Mouse (Mus musculus): ENCODE measurements around the gene Tmem44.
"Not testable (repeated sequence)": the region's sequence is repeated elsewhere in the genome, so short reads cannot be mapped to it uniquely, and the experiment has no call there.

Tmem44 gene

DNA sequence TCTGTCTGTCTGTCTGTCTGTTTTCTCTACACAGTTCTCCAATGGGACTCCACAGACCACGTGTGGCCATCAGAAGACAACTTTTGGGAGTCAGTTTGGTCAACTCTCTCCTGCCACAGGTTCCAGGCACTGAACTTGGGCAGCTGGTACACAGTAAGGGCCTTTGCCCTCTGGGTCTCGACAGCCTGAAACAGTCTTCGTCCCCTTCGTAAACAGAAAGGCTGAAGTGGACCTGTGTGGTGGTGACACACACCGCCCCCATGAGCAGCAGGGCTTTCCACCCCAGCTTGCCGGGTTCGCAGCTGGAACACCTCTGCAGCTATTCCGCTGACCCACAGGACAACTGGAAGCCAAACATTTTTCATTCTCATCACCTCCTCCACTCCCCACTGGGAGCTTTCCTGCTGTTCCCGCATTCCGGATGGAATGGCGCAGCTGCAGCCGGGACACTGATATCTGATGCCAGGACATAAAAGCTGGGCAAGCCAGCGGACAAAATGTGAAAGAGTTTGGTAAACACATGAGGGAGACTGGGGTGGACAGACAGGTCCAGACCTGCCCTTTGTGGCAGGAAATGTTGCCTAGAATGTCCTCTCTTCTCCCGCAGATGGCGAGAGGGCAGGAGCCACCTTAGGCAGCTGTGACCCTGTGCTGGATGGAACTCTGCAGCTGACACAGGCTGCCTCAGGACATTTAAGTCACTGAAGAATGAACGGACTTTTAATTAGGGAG, 51.4 kb downstream of the Tmem44 start:
- DNase-seq (ENCODE audit: low spot score in 2 of 2) = no peak

- DNase-seq (ENCODE audit: low spot score in 2 of 2) = no peak
Measured at GRCm38 (mm10) chr16:30497307-30497706, 53.3 kb downstream of the Tmem44 start.

DNA sequence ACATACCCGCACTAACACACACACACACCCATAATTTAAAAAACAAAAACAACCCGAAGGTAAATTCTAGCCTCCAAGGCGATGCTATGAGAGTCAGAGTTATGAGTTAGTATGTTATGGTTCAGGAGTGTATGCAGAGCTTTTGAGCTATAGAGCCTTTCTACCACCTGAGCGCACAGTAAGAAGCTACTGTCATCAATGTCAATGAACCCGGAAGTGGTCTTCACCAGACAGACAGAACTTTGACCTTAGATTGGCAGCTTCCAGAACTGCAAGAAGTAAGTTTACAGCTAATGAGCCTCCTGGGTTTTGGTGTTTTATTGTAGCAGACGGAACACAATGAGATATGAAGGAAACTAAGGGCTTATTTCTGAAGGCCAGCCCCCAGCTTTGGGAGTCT, 55.8 kb downstream of the Tmem44 start:
- no peak for DNase-seq (ENCODE audit: low spot score in 2 of 2)

GRCm38 (mm10) chr16:30491742-30492141, 58.9 kb downstream of the Tmem44 start:
- DNase-seq (ENCODE audit: low spot score in 2 of 2) = no peak

- DNase-seq (ENCODE audit: low spot score in 2 of 2) = no peak
Measured at GRCm38 (mm10) chr16:30490791-30491190, 59.9 kb downstream of the Tmem44 start.

- no peak for DNase-seq (ENCODE audit: low spot score in 2 of 2)
Measured at GRCm38 (mm10) chr16:30490316-30490715, 60.3 kb downstream of the Tmem44 start.

DNA sequence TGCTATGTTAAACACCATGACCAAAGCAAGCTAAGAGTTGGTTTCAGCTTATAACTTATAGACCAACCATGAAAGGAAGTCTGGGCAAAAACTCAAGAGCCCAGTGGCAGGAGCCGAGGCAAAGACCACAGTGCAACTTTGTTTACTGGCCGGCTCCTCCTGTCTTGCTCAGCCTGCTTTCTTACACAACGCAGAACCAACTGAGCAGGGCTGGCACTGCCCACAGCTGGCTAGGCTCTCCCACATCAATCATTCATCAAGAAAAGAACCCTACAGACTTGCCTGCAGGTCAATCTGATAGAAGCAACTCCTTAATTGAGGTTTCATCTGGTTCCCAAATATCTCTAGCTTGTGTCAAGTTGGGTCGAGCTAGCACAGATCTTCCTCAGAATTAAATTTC, 61.0 kb downstream of the Tmem44 start:
- no peak for DNase-seq (ENCODE audit: low spot score in 2 of 2)

DNA sequence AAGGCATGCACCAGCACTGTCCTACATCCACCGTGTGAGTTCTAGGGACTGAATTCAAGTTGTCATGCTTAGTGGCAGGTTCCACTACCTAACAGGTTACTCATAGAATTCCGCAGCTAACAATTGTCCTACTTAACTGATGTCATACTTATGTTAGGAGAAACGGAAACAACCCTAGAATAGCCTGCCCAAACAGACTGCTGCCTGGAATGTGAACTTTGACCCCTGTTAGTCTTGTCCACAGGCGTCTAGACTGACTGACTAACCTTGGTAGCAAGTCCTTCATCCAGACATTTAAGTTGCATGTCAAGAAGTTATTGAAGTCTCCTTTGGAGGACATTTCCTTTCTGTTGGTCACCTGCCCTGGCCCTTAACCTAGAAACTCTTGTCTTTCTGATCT, 64.1 kb downstream of the Tmem44 start:
- no peak for DNase-seq (ENCODE audit: low spot score in 2 of 2)

- no peak for DNase-seq (ENCODE audit: low spot score in 2 of 2)
Measured at GRCm38 (mm10) chr16:30477791-30478190, 72.9 kb downstream of the Tmem44 start.

DNA sequence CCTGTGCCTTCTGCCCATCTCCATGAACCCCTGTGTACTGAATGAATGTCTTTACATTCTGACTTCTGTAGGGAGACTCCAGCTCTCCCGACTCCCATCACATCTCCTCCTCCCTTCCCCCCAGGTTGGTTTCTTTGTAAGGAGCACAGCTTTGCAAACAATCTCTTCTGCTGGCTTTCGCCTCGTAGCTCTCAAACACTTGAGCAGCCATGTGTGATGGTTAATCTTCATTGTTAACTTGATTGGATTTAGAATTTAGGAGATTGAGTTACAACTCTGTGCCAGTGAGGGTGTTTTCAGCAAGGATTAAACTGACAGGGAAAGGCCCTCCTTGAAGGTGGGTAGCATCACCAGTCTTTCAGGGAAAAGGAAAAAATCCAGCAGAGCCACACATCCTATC, 73.6 kb downstream of the Tmem44 start:
- DNase-seq (ENCODE audit: low spot score in 2 of 2) = no peak

DNA sequence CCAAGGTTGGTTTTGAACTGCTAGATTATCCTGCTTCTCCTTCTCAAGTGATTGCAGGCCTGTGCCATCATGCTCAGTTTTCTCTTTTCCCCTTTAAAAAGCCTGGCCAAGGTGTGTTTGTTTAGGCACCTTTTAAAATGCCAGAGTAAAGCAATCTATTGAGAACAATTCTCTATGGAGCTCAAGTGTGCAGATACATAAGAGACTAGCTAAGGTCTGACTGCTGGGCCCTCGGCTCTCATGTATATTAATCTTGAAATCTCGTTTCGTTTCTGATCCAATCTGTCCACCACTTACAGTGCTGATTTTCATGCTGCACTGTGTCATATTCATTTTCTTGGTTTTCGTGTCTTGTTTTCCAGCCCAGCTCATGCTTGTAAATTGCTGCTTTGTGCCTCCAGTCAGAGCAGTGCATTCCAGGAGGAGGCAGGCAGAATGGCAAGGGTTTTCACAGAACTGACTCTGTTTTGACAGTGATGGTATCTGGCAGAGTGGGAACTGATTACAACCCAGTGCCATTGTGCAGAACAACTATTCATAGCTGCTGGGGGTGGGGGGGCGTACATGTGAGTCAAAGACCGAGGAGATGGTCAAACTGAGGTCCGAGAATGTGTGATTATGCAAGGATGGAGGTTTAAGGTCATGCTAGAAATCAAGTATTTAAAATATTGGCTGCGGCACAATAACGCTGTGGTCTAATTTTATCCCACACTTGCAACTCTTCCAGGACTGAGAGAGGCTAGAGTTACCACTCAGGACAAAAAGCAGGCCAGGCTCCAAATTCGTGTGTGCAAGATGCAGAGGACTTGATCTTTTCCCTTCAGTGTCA, 74.8 kb downstream of the Tmem44 start:
- peak; percentile 39 for DNase-seq (ENCODE audit: low spot score in 2 of 2)

GRCm38 (mm10) chr16:30472447-30472846, 78.2 kb downstream of the Tmem44 start:
- no peak for DNase-seq (ENCODE audit: low spot score in 2 of 2)

DNA sequence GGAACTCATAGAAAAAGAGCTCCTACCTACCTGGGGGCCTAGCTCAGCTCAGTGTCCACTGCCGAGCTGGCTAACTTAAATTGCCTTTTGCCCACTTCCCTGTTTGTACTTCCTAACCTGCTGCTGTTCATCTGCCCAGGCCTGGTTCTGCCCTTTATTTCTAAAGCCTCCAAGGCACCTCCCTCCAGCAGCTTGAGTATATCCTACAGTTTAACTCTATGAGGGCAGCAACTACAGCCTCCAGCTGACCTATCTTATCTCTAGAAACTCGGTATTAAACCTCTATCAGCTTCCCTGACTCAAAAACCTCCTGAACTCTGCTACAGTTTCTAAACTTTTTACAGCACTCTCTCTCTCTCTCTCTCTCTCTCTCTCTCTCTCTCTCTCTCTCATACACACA, 78.7 kb downstream of the Tmem44 start:
- no peak for DNase-seq (ENCODE audit: low spot score in 2 of 2)

DNA sequence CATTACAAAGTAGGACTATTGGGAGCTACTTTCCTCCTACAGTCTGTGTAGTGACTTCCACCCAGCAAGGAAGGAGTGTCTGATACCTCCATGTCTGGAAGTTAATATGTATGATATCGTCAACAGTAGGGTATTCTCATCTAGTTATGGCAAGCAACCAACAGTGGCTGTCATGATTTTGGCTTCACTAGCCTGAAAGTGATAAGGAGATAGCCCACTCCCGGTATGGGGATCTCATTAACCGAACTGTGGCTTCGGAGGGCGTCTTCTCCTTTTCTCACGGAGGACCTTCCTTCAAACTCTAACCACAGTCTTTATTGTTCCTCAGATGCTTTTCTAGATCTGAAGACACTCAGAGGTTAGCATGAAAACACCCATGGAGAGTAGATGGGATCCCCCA, 81.7 kb downstream of the Tmem44 start:
- DNase-seq (ENCODE audit: low spot score in 2 of 2) = no peak

GRCm38 (mm10) chr16:30465680-30466298, 84.9 kb downstream of the Tmem44 start:
- peak; percentile 27 to 44 for DNase-seq (ENCODE audit: low spot score in 2 of 2)

- not testable (repeated sequence) for DNase-seq (ENCODE audit: low spot score in 2 of 2)
Measured at GRCm38 (mm10) chr16:30464742-30465141, 85.9 kb downstream of the Tmem44 start.

Data from heart, adult 9 months (tissue).